Mouse (Mus musculus): ENCODE results near the gene Ints7.

- TF ChIP-seq CTCF (IDR thresholded peaks at IDR 0.05; ENCODE audit: extremely low read depth, insufficient read length, insufficient replicate concordance, low read depth, low read length) (no peak), POLR2A (IDR thresholded peaks at IDR 0.05; ENCODE audit: low read depth, low read length) (no peak)
Measured at GRCm38 (mm10) chr1:191662178-191662898, 86.9 kb downstream of the Ints7 start.

Data from small intestine, adult 2 months (tissue).